Mouse (Mus musculus) embryonic facial prominence, embryonic 12.5 days (tissue): Measurements from ENCODE around the gene Fbxo30. TPM values are rescaled to one million over a fixed set of nuclear protein-coding genes. Genes with fewer than 3 reads are reported as not detected.
"Not testable (repeated sequence)": the region's sequence is repeated elsewhere in the genome, so short reads cannot be mapped to it uniquely, and the experiment has no call there.

Source experiments
- ATAC-seq: fragments of 200-750 bp; cut with Nextera tagmentation; 2 replicates; pipeline ENCODE4 v1.8.0; 2017; ENCODE audit not compliant: insufficient number of reproducible peaks, insufficient read depth, low FRiP score, low TSS enrichment
- H3K27ac ChIP-seq: fragments of 300-500 bp; sonication (generic); 2 replicates; pipeline ENCODE4 v1.5.1; 2016; ENCODE audit warnings: mild to moderate bottlenecking
- H3K27me3 ChIP-seq: fragments of 300-500 bp; sonication (generic); 2 replicates; pipeline ENCODE4 v1.6.1; 2016; ENCODE audit warnings: mild to moderate bottlenecking, moderate library complexity
- H3K36me3 ChIP-seq: fragments of 300-500 bp; sonication (generic); 2 replicates; pipeline ENCODE4 v1.6.1; 2016; ENCODE audit warnings: mild to moderate bottlenecking
- H3K4me1 ChIP-seq: fragments of 300-500 bp; sonication (generic); 2 replicates; pipeline ENCODE4 v1.6.1; 2016
- H3K4me2 ChIP-seq: fragments of 300-500 bp; sonication (generic); replicated peaks from 2 replicates; pipeline ENCODE4 v1.6.1; 2016; ENCODE audit warnings: mild to moderate bottlenecking, moderate library complexity
- H3K4me3 ChIP-seq: fragments of 300-500 bp; sonication (generic); 2 replicates; pipeline ENCODE4 v1.5.1; 2016; ENCODE audit warnings: mild to moderate bottlenecking
- H3K9ac ChIP-seq: fragments of 300-500 bp; sonication (generic); 2 replicates; pipeline ENCODE4 v1.6.1; 2016; ENCODE audit warnings: mild to moderate bottlenecking, moderate library complexity
- H3K9me3 ChIP-seq: fragments of 300-500 bp; sonication (generic); 2 replicates; pipeline ENCODE4 v1.6.1; 2016; ENCODE audit warnings: mild to moderate bottlenecking, moderate library complexity
- WGBS: fragments of 180-500 bp; shearing (Covaris S2); methylation state at CpG from one replicate; pipeline ENCODE4 v1.1.7; 2016; 5-methylcytosine and 5-hydroxymethylcytosine counted together
- polyA plus RNA-seq: library from polyadenylated mRNA; unstranded; fragments of >200 nt; fragmentation: Nextera tagmentation; extraction: Ambion mirVana; gene quantifications from 2 replicates; pipeline ENCODE4 v1.2.1, GENCODE M21; 2016

The Fbxo30 gene
- polyA plus RNA-seq: 51.0 and 55.0 TPM in 2 replicates

- Histone ChIP-seq H3K9me3 (no peaks in the 10 kb centered on the region), H3K36me3 (0 out of 2 replicates have a peak, but pooled peaks cover 3% of the 10 kb centered on the region), H3K4me1 (no peaks in the 10 kb centered on the region), H3K9ac (peak within 1 kb of the TSS; percentile 96), H3K4me3 (peak within 1 kb of the TSS; percentile 84), H3K27me3 (no peaks in the 10 kb centered on the region), H3K27ac (peak within 1 kb of the TSS; percentile 92), H3K4me2 (peak within 1 kb of the TSS; percentile 76)
- peak; percentile 92 for ATAC-seq
- under 1% methylated on average over 85 of the region's 93 CpGs for WGBS
Measured at GRCm38 (mm10) chr10:11280578-11281463, at the start of gene Fbxo30. Gene Fbxo30 (plus strand): TSS chr10:11281330.

- no peaks in the 10 kb centered on the region for H3K36me3 ChIP-seq
- no peaks in the 10 kb centered on the region for H3K9me3 ChIP-seq
- ATAC-seq: no peak
- H3K27ac ChIP-seq: no peak overlapping the region
- H3K4me3 ChIP-seq: no peak overlapping the region
- WGBS: 61% methylated on average over 3 of the region's 3 CpGs
- no peak overlapping the region for H3K9ac ChIP-seq
- 0 out of 2 replicates have a peak, but pooled peaks cover 4% of the 10 kb centered on the region for H3K4me1 ChIP-seq
- no peak overlapping the region for H3K4me2 ChIP-seq
- no peaks in the 10 kb centered on the region for H3K27me3 ChIP-seq
Measured at GRCm38 (mm10) chr10:11233208-11233607, 47.9 kb upstream of the Fbxo30 start.

GRCm38 (mm10) chr10:11242988-11243387 lies 38.1 kb upstream of the Fbxo30 start:
- not testable (repeated sequence) for H3K9ac ChIP-seq, H3K27me3 ChIP-seq, H3K4me2 ChIP-seq, H3K36me3 ChIP-seq, ATAC-seq, H3K4me3 ChIP-seq, H3K27ac ChIP-seq, H3K4me1 ChIP-seq, H3K9me3 ChIP-seq
- 61% methylated on average over 3 of the region's 3 CpGs for WGBS

GRCm38 (mm10) chr10:11248210-11248609 lies 32.9 kb upstream of the Fbxo30 start:
- Histone ChIP-seq H3K36me3 (no peaks in the 10 kb centered on the region), H3K4me1 (no peaks in the 10 kb centered on the region), H3K9ac (no peak overlapping the region), H3K27me3 (no peaks in the 10 kb centered on the region), H3K27ac (no peak overlapping the region), H3K4me2 (no peak overlapping the region), H3K4me3 (no peak overlapping the region), H3K9me3 (no peaks in the 10 kb centered on the region)
- WGBS: 89% methylated on average over 3 of the region's 3 CpGs
- ATAC-seq: no peak

- no peak overlapping the region for H3K4me2 ChIP-seq
- 37% methylated on average over 2 of the region's 2 CpGs for WGBS
- H3K4me3 ChIP-seq: no peak overlapping the region
- H3K27me3 ChIP-seq: no peaks in the 10 kb centered on the region
- no peaks in the 10 kb centered on the region for H3K4me1 ChIP-seq
- no peaks in the 10 kb centered on the region for H3K36me3 ChIP-seq
- ATAC-seq: no peak
- H3K27ac ChIP-seq: no peak overlapping the region
- H3K9me3 ChIP-seq: no peaks in the 10 kb centered on the region
- no peak overlapping the region for H3K9ac ChIP-seq
Measured at GRCm38 (mm10) chr10:11250247-11250997, 30.7 kb upstream of the Fbxo30 start.

GRCm38 (mm10) chr10:11253581-11253980 lies 27.5 kb upstream of the Fbxo30 start:
- WGBS: 87% methylated on average over 4 of the region's 4 CpGs
- not testable (repeated sequence) for H3K4me1 ChIP-seq, H3K9ac ChIP-seq, H3K36me3 ChIP-seq, H3K4me2 ChIP-seq, H3K27me3 ChIP-seq, ATAC-seq, H3K27ac ChIP-seq, H3K4me3 ChIP-seq, H3K9me3 ChIP-seq

GRCm38 (mm10) chr10:11260119-11260518 lies 21.0 kb upstream of the Fbxo30 start:
- H3K9me3 ChIP-seq: no peaks in the 10 kb centered on the region

GRCm38 (mm10) chr10:11262292-11262691 lies 18.8 kb upstream of the Fbxo30 start:
- not testable (repeated sequence) for H3K4me3 ChIP-seq, H3K27me3 ChIP-seq, H3K4me1 ChIP-seq, H3K4me2 ChIP-seq, H3K27ac ChIP-seq, H3K9ac ChIP-seq, H3K36me3 ChIP-seq, ATAC-seq, H3K9me3 ChIP-seq
- 88% methylated on average over 2 of the region's 2 CpGs for WGBS

More at GRCm38 (mm10) chr10:11260119-11260518, 21.0 kb upstream of the Fbxo30 start:
- Histone ChIP-seq H3K27me3 (no peaks in the 10 kb centered on the region), H3K36me3 (no peaks in the 10 kb centered on the region), H3K4me1 (no peaks in the 10 kb centered on the region), H3K27ac (no peak overlapping the region), H3K4me2 (no peak overlapping the region), H3K4me3 (no peak overlapping the region), H3K9ac (no peak overlapping the region)
- no peak for ATAC-seq

GRCm38 (mm10) chr10:11263795-11264194 lies 17.3 kb upstream of the Fbxo30 start:
- H3K4me3 ChIP-seq: not testable (repeated sequence)

GRCm38 (mm10) chr10:11269165-11269564 lies 12.0 kb upstream of the Fbxo30 start:
- Histone ChIP-seq H3K4me3 (no peak overlapping the region), H3K9me3 (no peaks in the 10 kb centered on the region), H3K27ac (no peak overlapping the region), H3K4me2 (no peak overlapping the region), H3K4me1 (no peaks in the 10 kb centered on the region), H3K36me3 (no peaks in the 10 kb centered on the region), H3K9ac (no peak overlapping the region), H3K27me3 (no peaks in the 10 kb centered on the region)
- ATAC-seq: no peak

More at GRCm38 (mm10) chr10:11263795-11264194, 17.3 kb upstream of the Fbxo30 start:
- WGBS: 77% methylated on average over 2 of the region's 2 CpGs
- H3K4me1 ChIP-seq, ATAC-seq, H3K9ac ChIP-seq, H3K4me2 ChIP-seq, H3K27ac ChIP-seq, H3K27me3 ChIP-seq, H3K36me3 ChIP-seq, H3K9me3 ChIP-seq: not testable (repeated sequence)

- Histone ChIP-seq H3K4me3 (no peak overlapping the region), H3K9ac (no peak overlapping the region), H3K4me1 (no peaks in the 10 kb centered on the region), H3K36me3 (no peaks in the 10 kb centered on the region), H3K4me2 (no peak overlapping the region), H3K9me3 (no peaks in the 10 kb centered on the region), H3K27ac (no peak overlapping the region), H3K27me3 (no peaks in the 10 kb centered on the region)
- ATAC-seq: no peak
- 55% methylated on average over 1 of the region's 1 CpGs for WGBS
Measured at GRCm38 (mm10) chr10:11274431-11274830, 6.7 kb upstream of the Fbxo30 start.

GRCm38 (mm10) chr10:11280235-11280577 lies 924 bp upstream of the Fbxo30 start:
- no peaks in the 10 kb centered on the region for H3K9me3 ChIP-seq
- WGBS: 5% methylated on average over 6 of the region's 6 CpGs
- H3K4me3 ChIP-seq: peak overlapping the region; percentile 84
- ATAC-seq: peak; percentile 22; the same call in 1 of the 2 replicates
- H3K9ac ChIP-seq: peak overlapping the region; percentile 96
- peak overlapping the region; percentile 76 for H3K4me2 ChIP-seq
- no peaks in the 10 kb centered on the region for H3K4me1 ChIP-seq
- 0 out of 2 replicates have a peak, but pooled peaks cover 3% of the 10 kb centered on the region for H3K36me3 ChIP-seq
- peak overlapping the region; percentile 92 for H3K27ac ChIP-seq
- H3K27me3 ChIP-seq: no peaks in the 10 kb centered on the region
